Comparison of ENCODE assay signal across 15 mouse cellular contexts in the genomic region with DNA sequence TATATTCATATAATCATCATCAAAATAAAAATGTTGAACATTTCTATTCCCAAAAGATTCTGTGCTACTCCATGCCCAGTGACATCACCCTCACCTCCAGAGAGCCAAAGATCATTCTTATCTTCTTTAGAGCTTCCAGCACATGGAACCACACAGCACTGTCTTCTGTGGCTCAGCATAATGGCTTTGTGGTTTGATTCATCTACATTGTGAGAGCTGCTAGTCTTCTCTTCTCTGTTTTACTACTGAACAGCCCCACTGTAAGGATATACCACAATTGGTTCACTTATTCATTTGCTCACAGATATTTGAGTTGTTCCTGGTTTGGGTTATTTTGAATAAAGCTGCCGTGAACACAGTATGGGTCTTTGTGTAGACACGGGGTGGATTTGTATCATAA.
"Had no signal": no experiment of that assay in that cellular context is flagged by ENCODE, and none has a peak within 500 bp of the region (broad histone marks: within the 10 kb centered on the region; RNA-seq: fewer than 3 reads in every experiment).

No protein-coding gene starts in this region.

- H3K9ac ChIP-seq: liver, embryonic 12.5 days; lung, embryonic 14.5 days; neural tube, embryonic 13.5 days had no signal

- H3K36me3 ChIP-seq: limb, embryonic 10.5 days; liver, embryonic 12.5 days; neural tube, embryonic 13.5 days had no signal

- H3K4me1 ChIP-seq: liver, embryonic 12.5 days had no signal

- H3K9me3 ChIP-seq: limb, embryonic 10.5 days; liver, embryonic 12.5 days; neural tube, embryonic 13.5 days had no signal

- H3K4me2 ChIP-seq: liver, embryonic 12.5 days; lung, embryonic 14.5 days; neural tube, embryonic 13.5 days had no signal

- ATAC-seq: intestine, postnatal 0 days; liver, embryonic 12.5 days had no signal

- DNase-seq: kidney, postnatal 10 days; kidney, postnatal 4 days; lung, embryonic 14.5 days; lung, postnatal 10 days; midbrain, embryonic 14.5 days; right cerebral cortex, adult 18-20 months; right cerebral cortex, postnatal 25 days; thymus, postnatal 4 days had no signal

- H3K4me3 ChIP-seq: layer of hippocampus, adult 2 months; limb, embryonic 10.5 days; liver, embryonic 12.5 days; neural tube, embryonic 13.5 days had no signal

- H3K27ac ChIP-seq: layer of hippocampus, adult 2 months; limb, embryonic 10.5 days; liver, embryonic 12.5 days; macrophage; neural tube, embryonic 13.5 days; stomach, postnatal 0 days had no signal

- H3K27me3 ChIP-seq: liver, embryonic 12.5 days; neural tube, embryonic 13.5 days had no signal
